Mouse (Mus musculus) heart, adult 2 months (tissue): ENCODE measurements around the gene Mfsd9.

ENCODE experiments used
- CTCF ChIP-seq: fragments of 200-600 bp; IDR thresholded peaks from 2 replicates; pipeline ENCODE4 v1.8.1; 2022; ENCODE audit warnings: antibody characterized with exemption, mild to moderate bottlenecking, moderate library complexity
- POLR2A ChIP-seq: fragments of 200-500 bp; IDR thresholded peaks from 2 replicates; pipeline ENCODE4 v1.6.1; 2011; ENCODE audit warnings: mild to moderate bottlenecking, low read depth, low read length, control low read depth; ENCODE audit not compliant: insufficient read depth

DNA sequence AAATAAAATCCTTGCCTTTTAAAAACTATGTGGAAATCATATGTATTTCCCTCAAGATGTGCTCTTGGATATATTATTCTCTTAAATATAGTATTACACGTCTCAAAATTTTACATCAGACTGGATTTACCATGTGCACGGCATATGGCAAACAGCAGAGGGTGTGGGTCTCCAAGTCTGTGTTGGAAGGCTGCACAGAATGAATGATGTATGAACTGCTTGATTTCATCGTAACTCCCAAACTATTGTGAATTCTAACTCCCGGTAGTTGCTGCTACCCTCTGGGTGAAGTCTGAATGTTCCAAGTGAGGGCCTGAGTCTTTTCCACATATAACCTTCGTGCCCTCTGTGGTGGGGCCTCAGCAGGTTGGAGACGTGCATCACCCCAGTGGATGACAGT is 1.5 kb downstream of the Mfsd9 start:
- no peak for TF ChIP-seq POLR2A
- no peak for TF ChIP-seq CTCF
